Mouse (Mus musculus): ENCODE results near the gene Stx1a.

- TF ChIP-seq CTCF (IDR thresholded peaks at IDR 0.05; ENCODE audit: borderline replicate concordance, insufficient read depth, low read length) (no peak), POLR2A (IDR thresholded peaks at IDR 0.05; ENCODE audit: low read depth, low read length) (no peak)
These were observed 11.3 kb downstream of the Stx1a start for GRCm38 (mm10) chr5:135034593-135034992.
